Mouse (Mus musculus) liver, adult 2 months (tissue): ENCODE results near the gene Myocos.
"Not testable (repeated sequence)": the region's sequence is repeated elsewhere in the genome, so short reads cannot be mapped to it uniquely, and the experiment has no call there.

ENCODE experiments used
- CTCF ChIP-seq: fragments of 200-500 bp; IDR thresholded peaks from 2 replicates; pipeline ENCODE4 v1.5.1; 2011; ENCODE audit warnings: low read depth, low read length, control low read depth
- POLR2A ChIP-seq: fragments of 200-500 bp; IDR thresholded peaks from 2 replicates; pipeline ENCODE4 v1.6.1; 2011; ENCODE audit warnings: low read length, control low read depth; ENCODE audit not compliant: insufficient read depth; ENCODE audit errors: extremely low read depth

DNA sequence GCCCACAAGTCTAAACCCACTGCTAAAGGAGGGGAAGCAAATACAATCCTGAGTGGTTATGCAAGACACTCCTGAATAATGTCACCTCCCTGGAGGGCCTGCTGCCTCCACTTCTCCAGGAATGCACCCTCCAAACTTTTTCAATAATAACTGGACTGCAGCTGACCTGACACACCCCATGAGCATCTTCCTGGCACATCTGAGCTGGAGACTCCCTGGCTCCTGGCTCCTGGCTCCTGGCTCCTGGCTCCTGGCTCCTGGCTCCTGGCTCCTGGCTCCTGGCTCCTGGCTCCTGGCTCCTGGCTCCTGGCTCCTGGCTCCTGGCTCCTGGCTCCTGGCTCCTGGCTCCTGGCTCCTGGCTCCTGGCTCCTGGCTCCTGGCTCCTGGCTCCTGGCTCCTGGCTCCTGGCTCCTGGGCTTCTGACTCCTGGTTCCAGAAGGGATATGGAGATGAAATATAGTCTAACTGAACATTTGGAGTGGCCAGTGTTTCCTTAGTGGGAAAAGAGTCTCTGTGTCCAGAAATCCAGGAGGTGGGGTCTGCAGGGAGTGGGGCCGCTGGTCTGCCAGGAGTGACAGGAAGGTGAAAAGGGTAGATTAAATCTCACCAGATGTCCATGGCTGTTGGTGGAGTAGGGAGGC, 22.6 kb downstream of the Myocos start:
- not testable (repeated sequence) for TF ChIP-seq POLR2A, CTCF
